Mouse (Mus musculus) hindbrain, embryonic 12.5 days (tissue): ENCODE measurements around the gene Pkd1l3. TPM values are rescaled to one million over a fixed set of nuclear protein-coding genes. Genes with fewer than 3 reads are reported as not detected.

Experiments used
- ATAC-seq: fragments of 200-750 bp; cut with Nextera tagmentation; 2 replicates; pipeline ENCODE4 v1.8.0; 2017; ENCODE audit warnings: moderate TSS enrichment; ENCODE audit not compliant: low FRiP score
- H3K27ac ChIP-seq: fragments of 300-500 bp; sonication (generic); 2 replicates; pipeline ENCODE4 v1.5.1; 2016; ENCODE audit warnings: mild to moderate bottlenecking
- H3K27me3 ChIP-seq: fragments of 300-500 bp; sonication (generic); 2 replicates; pipeline ENCODE4 v1.6.1; 2016; ENCODE audit warnings: mild to moderate bottlenecking
- H3K36me3 ChIP-seq: fragments of 300-500 bp; sonication (generic); 2 replicates; pipeline ENCODE4 v1.6.1; 2016; ENCODE audit warnings: mild to moderate bottlenecking
- H3K4me1 ChIP-seq: fragments of 300-500 bp; sonication (generic); 2 replicates; pipeline ENCODE4 v1.6.1; 2016
- H3K4me2 ChIP-seq: fragments of 300-500 bp; sonication (generic); replicated peaks from 2 replicates; pipeline ENCODE4 v1.6.1; 2016; ENCODE audit warnings: mild to moderate bottlenecking
- H3K4me3 ChIP-seq: fragments of 300-500 bp; sonication (generic); 2 replicates; pipeline ENCODE4 v1.5.1; 2016; ENCODE audit warnings: mild to moderate bottlenecking
- H3K9ac ChIP-seq: fragments of 300-500 bp; sonication (generic); 2 replicates; pipeline ENCODE4 v1.6.1; 2016; ENCODE audit warnings: mild to moderate bottlenecking, moderate library complexity
- H3K9me3 ChIP-seq: fragments of 300-500 bp; sonication (generic); replicated peaks from 2 replicates; pipeline ENCODE4 v1.6.1; 2016; ENCODE audit warnings: mild to moderate bottlenecking
- WGBS: fragments of 180-500 bp; shearing (Covaris S2); methylation state at CpG from one replicate; pipeline ENCODE4 v1.1.7; 2016; 5-methylcytosine and 5-hydroxymethylcytosine counted together
- polyA plus RNA-seq: library from polyadenylated mRNA; unstranded; fragments of >200 nt; fragmentation: Nextera tagmentation; extraction: Ambion mirVana; gene quantifications from 2 replicates; pipeline ENCODE4 v1.2.1, GENCODE M21; 2016

Pkd1l3 gene
- polyA plus RNA-seq, 1 experiment from 2014 or later = 0.22 TPM

GRCm38 (mm10) chr8:109592164-109592563, 22.2 kb upstream of the Pkd1l3 start:
- H3K4me3 ChIP-seq = no peak overlapping the region
- H3K27ac ChIP-seq = no peak overlapping the region
- no peak for ATAC-seq
- H3K27me3 ChIP-seq = no peaks in the 10 kb centered on the region
- peaks cover 23% of the 10 kb centered on the region for H3K36me3 ChIP-seq
- H3K9me3 ChIP-seq = no peaks in the 10 kb centered on the region
- no peak overlapping the region for H3K9ac ChIP-seq
- WGBS = 93% methylated on average over 5 of the region's 5 CpGs
- H3K4me2 ChIP-seq = no peak overlapping the region
- no peaks in the 10 kb centered on the region for H3K4me1 ChIP-seq

GRCm38 (mm10) chr8:109593117-109593788, 21.1 kb upstream of the Pkd1l3 start:
- Histone ChIP-seq H3K27ac (no peak overlapping the region), H3K9ac (no peak overlapping the region), H3K36me3 (peaks cover 25% of the 10 kb centered on the region), H3K4me3 (no peak overlapping the region), H3K9me3 (no peaks in the 10 kb centered on the region), H3K27me3 (no peaks in the 10 kb centered on the region), H3K4me1 (no peaks in the 10 kb centered on the region), H3K4me2 (no peak overlapping the region)
- no peak for ATAC-seq
- WGBS = 83% methylated on average over 6 of the region's 6 CpGs

GRCm38 (mm10) chr8:109595854-109596253, 18.5 kb upstream of the Pkd1l3 start:
- Histone ChIP-seq H3K9me3 (no peaks in the 10 kb centered on the region), H3K4me3 (no peak overlapping the region), H3K36me3 (peaks cover 36% of the 10 kb centered on the region), H3K4me1 (no peaks in the 10 kb centered on the region), H3K9ac (no peak overlapping the region), H3K4me2 (no peak overlapping the region), H3K27me3 (no peaks in the 10 kb centered on the region), H3K27ac (no peak overlapping the region)
- no peak for ATAC-seq
- WGBS = 56% methylated on average over 8 of the region's 8 CpGs

GRCm38 (mm10) chr8:109606725-109607124, 7.6 kb upstream of the Pkd1l3 start:
- Histone ChIP-seq H3K4me3 (no peak overlapping the region), H3K27ac (no peak overlapping the region), H3K9me3 (no peaks in the 10 kb centered on the region), H3K36me3 (peaks cover 22% of the 10 kb centered on the region), H3K27me3 (no peaks in the 10 kb centered on the region), H3K4me1 (peaks cover 10% of the 10 kb centered on the region), H3K9ac (no peak overlapping the region), H3K4me2 (no peak overlapping the region)
- ATAC-seq = no peak
- WGBS = 89% methylated on average over 2 of the region's 2 CpGs

- Histone ChIP-seq H3K27ac (peak overlapping the region; percentile 93; the same call in 1 of the 2 replicates), H3K4me1 (peaks cover 10% of the 10 kb centered on the region)
These were observed 6.7 kb upstream of the Pkd1l3 start for GRCm38 (mm10) chr8:109607650-109608049.

GRCm38 (mm10) chr8:109608271-109609152, 5.8 kb upstream of the Pkd1l3 start, which contains the start of gene Dhodh:
Dhodh (minus strand) TSS chr8:109608673.
- peaks cover 11% of the 10 kb centered on the region for H3K36me3 ChIP-seq
- peak within 1 kb of the TSS; percentile 77 for H3K4me2 ChIP-seq
- under 1% methylated on average over 42 of the region's 42 CpGs for WGBS

More at GRCm38 (mm10) chr8:109607650-109608049, 6.7 kb upstream of the Pkd1l3 start:
- Histone ChIP-seq H3K9me3 (no peaks in the 10 kb centered on the region), H3K9ac (peak overlapping the region; percentile 70), H3K4me2 (peak overlapping the region; percentile 77), H3K27me3 (no peaks in the 10 kb centered on the region), H3K4me3 (peak overlapping the region; percentile 56), H3K36me3 (peaks cover 16% of the 10 kb centered on the region)
- 12% methylated on average over 12 of the region's 12 CpGs for WGBS
- no peak for ATAC-seq

GRCm38 (mm10) chr8:109609153-109609502, 5.2 kb upstream of the Pkd1l3 start:
- 23% methylated on average over 5 of the region's 5 CpGs for WGBS
- Histone ChIP-seq H3K4me2 (peak overlapping the region; percentile 77), H3K36me3 (peaks cover 4% of the 10 kb centered on the region; the same call in 1 of the 2 replicates), H3K4me1 (peaks cover 10% of the 10 kb centered on the region), H3K27ac (peak overlapping the region; percentile 93), H3K4me3 (peak overlapping the region; percentile 56), H3K27me3 (no peaks in the 10 kb centered on the region), H3K9ac (peak overlapping the region; percentile 70; the same call in 1 of the 2 replicates), H3K9me3 (no peaks in the 10 kb centered on the region)
- no peak for ATAC-seq

More at GRCm38 (mm10) chr8:109608271-109609152, 5.8 kb upstream of the Pkd1l3 start, which contains the start of gene Dhodh:
- Histone ChIP-seq H3K27ac (peak within 1 kb of the TSS; percentile 93), H3K27me3 (no peaks in the 10 kb centered on the region), H3K4me1 (peaks cover 10% of the 10 kb centered on the region), H3K9me3 (no peaks in the 10 kb centered on the region), H3K4me3 (peak within 1 kb of the TSS; percentile 56), H3K9ac (peak within 1 kb of the TSS; percentile 70)
- ATAC-seq = peak; percentile 99

- ATAC-seq = no peak
- no peaks in the 10 kb centered on the region for H3K4me1 ChIP-seq
- no peak overlapping the region for H3K27ac ChIP-seq
- H3K4me2 ChIP-seq = no peak overlapping the region
- H3K36me3 ChIP-seq = no peaks in the 10 kb centered on the region
- 93% methylated on average over 3 of the region's 3 CpGs for WGBS
- H3K27me3 ChIP-seq = no peaks in the 10 kb centered on the region
- no peak overlapping the region for H3K9ac ChIP-seq
- H3K4me3 ChIP-seq = no peak overlapping the region
- H3K9me3 ChIP-seq = no peaks in the 10 kb centered on the region; the same call in 1 of the 2 replicates
These were observed 1.3 kb downstream of the Pkd1l3 start for GRCm38 (mm10) chr8:109615569-109615968.

GRCm38 (mm10) chr8:109628638-109629037, 14.3 kb downstream of the Pkd1l3 start:
- WGBS = 79% methylated on average over 6 of the region's 6 CpGs
- Histone ChIP-seq H3K4me1 (no peaks in the 10 kb centered on the region), H3K9ac (no peak overlapping the region), H3K4me3 (no peak overlapping the region), H3K4me2 (no peak overlapping the region), H3K27me3 (no peaks in the 10 kb centered on the region), H3K36me3 (no peaks in the 10 kb centered on the region), H3K9me3 (peaks cover 7% of the 10 kb centered on the region), H3K27ac (no peak overlapping the region)
- no peak for ATAC-seq

GRCm38 (mm10) chr8:109632498-109632897, 18.2 kb downstream of the Pkd1l3 start:
- Histone ChIP-seq H3K4me1 (no peaks in the 10 kb centered on the region), H3K36me3 (no peaks in the 10 kb centered on the region), H3K9me3 (0 out of 2 replicates have a peak, but pooled peaks cover under 1% of the 10 kb centered on the region), H3K4me2 (no peak overlapping the region), H3K9ac (no peak overlapping the region), H3K27ac (no peak overlapping the region), H3K4me3 (no peak overlapping the region), H3K27me3 (no peaks in the 10 kb centered on the region)
- no peak for ATAC-seq
- WGBS = 75% methylated on average over 5 of the region's 5 CpGs

- Histone ChIP-seq H3K9ac (no peak overlapping the region), H3K4me3 (no peak overlapping the region), H3K4me2 (no peak overlapping the region), H3K36me3 (no peaks in the 10 kb centered on the region), H3K27me3 (no peaks in the 10 kb centered on the region), H3K27ac (no peak overlapping the region), H3K9me3 (no peaks in the 10 kb centered on the region), H3K4me1 (no peaks in the 10 kb centered on the region)
- ATAC-seq = no peak
- WGBS = 88% methylated on average over 8 of the region's 8 CpGs
These were observed 20.8 kb downstream of the Pkd1l3 start for GRCm38 (mm10) chr8:109635146-109635545.

GRCm38 (mm10) chr8:109638851-109639250, 24.5 kb downstream of the Pkd1l3 start:
- Histone ChIP-seq H3K4me2 (no peak overlapping the region), H3K4me1 (no peaks in the 10 kb centered on the region), H3K4me3 (no peak overlapping the region), H3K9me3 (no peaks in the 10 kb centered on the region), H3K27me3 (no peaks in the 10 kb centered on the region), H3K36me3 (no peaks in the 10 kb centered on the region), H3K27ac (no peak overlapping the region), H3K9ac (no peak overlapping the region)
- WGBS = 74% methylated on average over 5 of the region's 5 CpGs
- ATAC-seq = no peak
